Mouse (Mus musculus) heart, embryonic 11.5 days (tissue): ENCODE measurements around the gene Wrap53. TPM values are rescaled to one million over a fixed set of nuclear protein-coding genes. Genes with fewer than 3 reads are reported as not detected.

Experiments
- ATAC-seq: fragments of 200-750 bp; cut with Nextera tagmentation; replicated peaks from 2 replicates; pipeline ENCODE4 v1.8.0; 2017; ENCODE audit warnings: moderate library complexity; ENCODE audit not compliant: insufficient number of reproducible peaks, low FRiP score, low TSS enrichment
- H3K27ac ChIP-seq: fragments of 300-500 bp; sonication (generic); 2 replicates; pipeline ENCODE4 v1.5.1; 2014; ENCODE audit warnings: mild to moderate bottlenecking, low read depth, low read length
- H3K27me3 ChIP-seq: fragments of 300-500 bp; sonication (generic); 2 replicates; pipeline ENCODE4 v1.6.1; 2014; ENCODE audit warnings: mild to moderate bottlenecking, low read length, mixed read lengths; ENCODE audit not compliant: control insufficient read depth, insufficient read depth
- H3K36me3 ChIP-seq: fragments of 300-500 bp; sonication (generic); 2 replicates; pipeline ENCODE4 v1.6.1; 2014; ENCODE audit warnings: mild to moderate bottlenecking, low read length, moderate library complexity, mixed read lengths; ENCODE audit not compliant: control insufficient read depth, insufficient read depth
- H3K4me1 ChIP-seq: fragments of 300-500 bp; sonication (generic); 2 replicates; pipeline ENCODE4 v1.6.1; 2014; ENCODE audit warnings: low read length; ENCODE audit not compliant: control insufficient read depth, insufficient read depth
- H3K4me2 ChIP-seq: fragments of 300-500 bp; sonication (generic); 2 replicates; pipeline ENCODE4 v1.6.1; 2014; ENCODE audit warnings: mild to moderate bottlenecking, moderate library complexity
- H3K4me3 ChIP-seq: fragments of 300-500 bp; sonication (generic); 2 replicates; pipeline ENCODE4 v1.5.1; 2014; ENCODE audit warnings: low read depth, low read length
- H3K9ac ChIP-seq: fragments of 300-500 bp; sonication (generic); 2 replicates; pipeline ENCODE4 v1.6.1; 2014; ENCODE audit warnings: mild to moderate bottlenecking, low read depth, low read length, moderate library complexity
- H3K9me3 ChIP-seq: fragments of 300-500 bp; sonication (generic); replicated peaks from 2 replicates; pipeline ENCODE4 v1.6.1; 2016; ENCODE audit warnings: low read length; ENCODE audit not compliant: control insufficient read depth
- WGBS: fragments of 180-500 bp; shearing (Covaris S2); extraction: QIAGEN DNeasy Blood & Tissue Kit; methylation state at CpG from one replicate; pipeline ENCODE4 v1.1.7; 2014; ENCODE audit not compliant: insufficient replicate concordance; 5-methylcytosine and 5-hydroxymethylcytosine counted together
- polyA plus RNA-seq: library from polyadenylated mRNA; unstranded; fragments of >200 nt; fragmentation: Nextera tagmentation; extraction: Ambion mirVana; gene quantifications from 2 replicates; pipeline ENCODE4 v1.2.1, GENCODE M21; 2014

Gene Wrap53
- polyA plus RNA-seq, 1 experiment from 2014 or later = 20.3 TPM

- ATAC-seq = no peak
- H3K27ac ChIP-seq = no peak overlapping the region
- WGBS = 6% methylated on average over 6 of the region's 6 CpGs
Observed at GRCm38 (mm10) chr11:69513840-69514239, 66.2 kb downstream of the Wrap53 start.

More at GRCm38 (mm10) chr11:69513840-69514239, 66.2 kb downstream of the Wrap53 start:
- Histone ChIP-seq H3K4me3 (no peak overlapping the region), H3K9me3 (no peaks in the 10 kb centered on the region), H3K4me1 (peaks cover 10% of the 10 kb centered on the region), H3K9ac (no peak overlapping the region), H3K27me3 (peaks cover 11% of the 10 kb centered on the region), H3K36me3 (no peaks in the 10 kb centered on the region), H3K4me2 (no peak overlapping the region)

Other genes starting within 250 kb of the Wrap53 start
- gene Rnf227, start 239.8 kb downstream of the Wrap53 start, polyA plus RNA-seq = 7.8 and 8.6 TPM in 2 replicates
- 15.5 and 21.8 TPM in 2 replicates for gene Chd3, start 210.8 kb downstream of the Wrap53 start, polyA plus RNA-seq
- 166 and 170 TPM in 2 replicates for gene Naa38, start 184.8 kb downstream of the Wrap53 start, polyA plus RNA-seq
- 19.6 and 25.0 TPM in 2 replicates for gene Cyb5d1, start 184.6 kb downstream of the Wrap53 start, polyA plus RNA-seq
- gene Tmem88, start 182.0 kb downstream of the Wrap53 start, polyA plus RNA-seq = 30.5 and 31.7 TPM in 2 replicates
- gene Kdm6b, start 166.6 kb downstream of the Wrap53 start, polyA plus RNA-seq = 21.5 and 25.1 TPM in 2 replicates
- 0.20 and 1.3 TPM in 2 replicates for gene Dnah2, start 31.1 kb downstream of the Wrap53 start, polyA plus RNA-seq
- gene Efnb3, start 20.1 kb downstream of the Wrap53 start, polyA plus RNA-seq = 15.2 and 19.0 TPM in 2 replicates
- 103 and 107 TPM in 2 replicates for gene Trp53, start 104 bp upstream of the Wrap53 start, polyA plus RNA-seq
- gene Atp1b2, start 25.7 kb upstream of the Wrap53 start, polyA plus RNA-seq = 31.0 and 36.2 TPM in 2 replicates
- 1.5 TPM in 1 of 2 replicates, not detected in the other for gene Shbg, start 37.6 kb upstream of the Wrap53 start, polyA plus RNA-seq
- gene Sat2, start 41.8 kb upstream of the Wrap53 start, polyA plus RNA-seq = 15.2 and 16.4 TPM in 2 replicates
- gene Fxr2, start 52.7 kb upstream of the Wrap53 start, polyA plus RNA-seq = 21.1 and 29.0 TPM in 2 replicates
- not detected in 2 replicates for gene Sox15, start 75.1 kb upstream of the Wrap53 start, polyA plus RNA-seq
- 16.5 and 35.1 TPM in 2 replicates for gene Mpdu1, start 82.4 kb upstream of the Wrap53 start, polyA plus RNA-seq
- 4.2 and 4.7 TPM in 2 replicates for gene Cd68, start 85.9 kb upstream of the Wrap53 start, polyA plus RNA-seq
- gene Eif4a1, start 92.2 kb upstream of the Wrap53 start, polyA plus RNA-seq = 530 and 592 TPM in 2 replicates
- 70.2 and 81.4 TPM in 2 replicates for gene Senp3, start 101.8 kb upstream of the Wrap53 start, polyA plus RNA-seq
- 0.24 TPM in 1 of 2 replicates, not detected in the other for gene Tnfsf13, start 105.5 kb upstream of the Wrap53 start, polyA plus RNA-seq
- gene Tnfsf12, start 115.6 kb upstream of the Wrap53 start, polyA plus RNA-seq = 4.4 TPM in 2 replicates
- gene Tnfsfm13, start 115.8 kb upstream of the Wrap53 start, polyA plus RNA-seq = 3.0 and 4.2 TPM in 2 replicates
- 29.0 and 36.7 TPM in 2 replicates for gene Polr2a, start 178.4 kb upstream of the Wrap53 start, polyA plus RNA-seq
- 0.10 TPM in 1 of 2 replicates, not detected in the other for gene Slc35g3, start 181.7 kb upstream of the Wrap53 start, polyA plus RNA-seq
- gene Zbtb4, start 185.7 kb upstream of the Wrap53 start, polyA plus RNA-seq = 2.1 and 3.1 TPM in 2 replicates
- 3.7 and 4.5 TPM in 2 replicates for gene Chrnb1, start 215.7 kb upstream of the Wrap53 start, polyA plus RNA-seq
- gene Fgf11, start 221.6 kb upstream of the Wrap53 start, polyA plus RNA-seq = 1.5 and 2.5 TPM in 2 replicates
- gene Tmem102, start 225.4 kb upstream of the Wrap53 start, polyA plus RNA-seq = 1.1 and 1.5 TPM in 2 replicates
- gene Gm39566, start 235.0 kb upstream of the Wrap53 start, polyA plus RNA-seq = not detected in 2 replicates
- gene Spem2, start 238.2 kb upstream of the Wrap53 start, polyA plus RNA-seq = not detected in 2 replicates
- gene Spem1, start 241.9 kb upstream of the Wrap53 start, polyA plus RNA-seq = not detected in 2 replicates